Mouse (Mus musculus): ENCODE data around the gene Nln.

Gene Nln

GRCm38 (mm10) chr13:103978286-103978866, 131.0 kb downstream of the Nln start:
- TF ChIP-seq GATA4 (IDR thresholded peaks at IDR 0.05; ENCODE audit: insufficient replicate concordance, low read length), result no peak

GRCm38 (mm10) chr13:103977844-103978243, 131.6 kb downstream of the Nln start:
- TF ChIP-seq GATA4 (IDR thresholded peaks at IDR 0.05; ENCODE audit: insufficient replicate concordance, low read length), result no peak

- no peak for TF ChIP-seq GATA4 (IDR thresholded peaks at IDR 0.05; ENCODE audit: insufficient replicate concordance, low read length)
Observed at GRCm38 (mm10) chr13:103976181-103976724, 133.2 kb downstream of the Nln start.

- TF ChIP-seq GATA4 (IDR thresholded peaks at IDR 0.05; ENCODE audit: insufficient replicate concordance, low read length), result no peak
Observed at GRCm38 (mm10) chr13:103975101-103975500, 134.3 kb downstream of the Nln start.

- no peak for TF ChIP-seq GATA4 (IDR thresholded peaks at IDR 0.05; ENCODE audit: insufficient replicate concordance, low read length)
Observed at GRCm38 (mm10) chr13:103973977-103974376, 135.4 kb downstream of the Nln start.

All from liver, adult (tissue).